Mouse (Mus musculus): ENCODE data around the gene Wbp1l. TPM values are rescaled to one million over a fixed set of nuclear protein-coding genes. Genes with fewer than 3 reads are reported as not detected.

Wbp1l gene
- polyA plus RNA-seq, 1 experiment from 2014 or later, result 35.6 TPM

DNA sequence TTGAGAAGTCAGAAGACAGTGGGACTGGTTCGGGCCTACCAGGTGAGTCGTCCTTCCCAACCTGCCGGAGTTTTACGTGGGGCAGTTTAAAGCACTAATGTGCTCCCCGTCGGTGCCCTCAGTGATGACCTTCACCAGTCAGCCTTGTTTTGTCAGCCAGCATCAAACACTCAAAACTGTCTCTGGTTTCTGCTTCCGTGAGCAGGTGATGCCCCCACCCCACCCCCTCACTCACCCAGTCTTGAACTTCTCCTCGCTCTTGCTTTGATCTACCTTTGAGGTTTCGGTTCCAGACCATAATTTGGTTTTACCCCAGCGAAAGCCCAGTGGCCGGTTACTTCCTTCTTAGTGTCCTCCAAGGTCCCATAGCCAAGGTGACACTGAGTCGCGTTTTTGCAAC lies 7.8 kb downstream of the Wbp1l start:
- Histone ChIP-seq H3K4me1 (replicated peaks; ENCODE audit: insufficient read depth, low read length) (no peaks in the 10 kb centered on the region), H3K27me3 (ENCODE audit: insufficient read depth, low read length) (no peaks in the 10 kb centered on the region), H3K9ac (ENCODE audit: low read depth, low read length) (no peak overlapping the region), H3K27ac (no peak overlapping the region), H3K4me3 (replicated peaks; ENCODE audit: low read depth, low read length) (no peak overlapping the region), H3K4me2 (ENCODE audit: low read length) (no peak overlapping the region), H3K9me3 (replicated peaks; ENCODE audit: low read length) (no peaks in the 10 kb centered on the region), H3K36me3 (ENCODE audit: insufficient read depth, low read length) (peaks cover 23% of the 10 kb centered on the region)
- DNase-seq (ENCODE audit: low spot score) (no peak), ATAC-seq (replicated peaks; ENCODE audit: low FRiP score, low read depth) (no peak)
- no peak for TF ChIP-seq CTCF (IDR thresholded peaks at IDR 0.05; ENCODE audit: low read depth)
- WGBS, result 74% methylated on average over 13 of the region's 13 CpGs

DNA sequence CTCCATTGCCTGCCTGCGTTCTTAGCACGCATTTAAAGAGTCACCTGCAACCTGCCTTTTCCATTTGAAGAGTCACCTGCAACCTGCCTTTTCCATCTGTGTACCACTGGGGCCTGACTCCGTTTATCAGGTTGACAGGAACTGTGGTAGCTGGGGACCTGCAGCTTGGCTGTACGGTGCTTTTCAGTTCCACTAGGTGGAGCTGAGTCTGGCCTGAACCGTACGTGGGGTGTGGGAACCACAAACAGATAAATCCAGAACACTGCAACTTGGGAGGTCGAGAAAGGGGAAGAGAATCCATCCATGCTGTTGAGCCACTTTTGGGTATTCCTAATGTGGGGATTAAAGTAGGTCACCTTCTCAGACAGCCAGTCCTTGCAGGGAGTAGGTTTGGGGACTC lies 8.5 kb downstream of the Wbp1l start:
- no peaks in the 10 kb centered on the region for H3K27me3 ChIP-seq (ENCODE audit: insufficient read depth, low read length)
- H3K9ac ChIP-seq (ENCODE audit: low read depth, low read length), result no peak overlapping the region
- no peaks in the 10 kb centered on the region for H3K9me3 ChIP-seq (replicated peaks; ENCODE audit: low read length)
- TF ChIP-seq CTCF (IDR thresholded peaks at IDR 0.05; ENCODE audit: low read depth), result peak; percentile 68
- H3K4me1 ChIP-seq (replicated peaks; ENCODE audit: insufficient read depth, low read length), result no peaks in the 10 kb centered on the region
- no peak overlapping the region for H3K4me3 ChIP-seq (replicated peaks; ENCODE audit: low read depth, low read length)
- H3K27ac ChIP-seq, result no peak overlapping the region
- 0 out of 2 replicates have a peak, but pooled peaks have one; percentile 60 for ATAC-seq (replicated peaks; ENCODE audit: low FRiP score, low read depth)
- peaks cover 23% of the 10 kb centered on the region for H3K36me3 ChIP-seq (ENCODE audit: insufficient read depth, low read length)
- DNase-seq (ENCODE audit: low spot score), result peak; percentile 73
- 44% methylated on average over 7 of the region's 7 CpGs for WGBS
- no peak overlapping the region for H3K4me2 ChIP-seq (ENCODE audit: low read length)

DNA sequence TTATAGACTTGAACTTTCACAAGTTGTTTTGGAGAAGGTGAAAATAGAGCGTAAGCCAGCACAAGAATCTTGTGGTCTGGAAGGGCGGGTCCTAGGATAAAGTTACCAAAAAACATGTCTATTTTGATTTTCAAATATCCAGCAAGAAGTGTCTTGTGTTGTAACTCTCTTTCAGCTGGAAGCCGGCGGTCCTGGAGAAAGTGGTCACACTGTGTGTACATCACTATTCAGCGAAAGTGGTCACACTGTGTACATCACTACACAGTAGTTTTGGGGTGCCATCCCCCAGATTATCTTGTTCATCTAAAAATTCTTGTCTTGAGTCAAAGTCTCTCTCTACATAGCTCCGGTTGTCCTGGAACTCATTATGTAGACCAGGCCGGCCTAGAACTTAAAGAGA lies 9.3 kb downstream of the Wbp1l start:
- Histone ChIP-seq H3K9me3 (replicated peaks; ENCODE audit: low read length) (no peaks in the 10 kb centered on the region), H3K4me2 (ENCODE audit: low read length) (no peak overlapping the region), H3K27ac (no peak overlapping the region), H3K4me1 (replicated peaks; ENCODE audit: insufficient read depth, low read length) (no peaks in the 10 kb centered on the region), H3K36me3 (ENCODE audit: insufficient read depth, low read length) (peaks cover 24% of the 10 kb centered on the region), H3K9ac (ENCODE audit: low read depth, low read length) (no peak overlapping the region), H3K27me3 (ENCODE audit: insufficient read depth, low read length) (no peaks in the 10 kb centered on the region), H3K4me3 (replicated peaks; ENCODE audit: low read depth, low read length) (no peak overlapping the region)
- TF ChIP-seq CTCF (IDR thresholded peaks at IDR 0.05; ENCODE audit: low read depth), result no peak
- WGBS, result 96% methylated on average over 7 of the region's 7 CpGs
- ATAC-seq (replicated peaks; ENCODE audit: low FRiP score, low read depth) (no peak), DNase-seq (ENCODE audit: low spot score) (no peak)

DNA sequence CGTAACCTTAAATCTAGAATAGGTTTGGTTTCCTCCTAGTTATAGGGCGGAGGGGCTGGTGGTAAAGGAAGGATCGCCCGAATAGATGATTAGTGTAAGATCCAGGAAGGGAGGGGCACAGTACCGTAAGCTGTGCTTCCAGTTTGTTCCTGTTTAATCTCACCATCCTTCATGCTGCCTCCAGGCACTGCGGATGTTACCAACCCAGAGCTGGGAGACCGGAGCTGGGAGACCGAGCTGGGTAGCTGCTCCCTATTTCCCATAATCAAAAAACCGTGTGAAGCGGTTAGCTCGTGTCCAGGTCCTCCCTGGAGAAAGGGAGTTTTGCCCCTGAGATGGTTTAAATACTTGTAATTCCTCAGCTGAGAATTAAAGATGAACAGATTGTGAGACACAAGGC lies 17.5 kb downstream of the Wbp1l start:
- TF ChIP-seq CTCF (IDR thresholded peaks at IDR 0.05; ENCODE audit: low read depth), result no peak
- peaks cover 24% of the 10 kb centered on the region; the same call in 1 of the 2 replicates for H3K4me1 ChIP-seq (replicated peaks; ENCODE audit: insufficient read depth, low read length)
- no peak overlapping the region for H3K4me2 ChIP-seq (ENCODE audit: low read length)
- DNase-seq (ENCODE audit: low spot score), result no peak
- WGBS, result 61% methylated on average over 11 of the region's 11 CpGs
- no peak overlapping the region for H3K9ac ChIP-seq (ENCODE audit: low read depth, low read length)
- H3K27ac ChIP-seq, result no peak overlapping the region
- H3K27me3 ChIP-seq (ENCODE audit: insufficient read depth, low read length), result no peaks in the 10 kb centered on the region
- peaks cover 4% of the 10 kb centered on the region; the same call in 1 of the 2 replicates for H3K36me3 ChIP-seq (ENCODE audit: insufficient read depth, low read length)
- H3K9me3 ChIP-seq (replicated peaks; ENCODE audit: low read length), result no peaks in the 10 kb centered on the region
- H3K4me3 ChIP-seq (replicated peaks; ENCODE audit: low read depth, low read length), result no peak overlapping the region
- no peak for ATAC-seq (replicated peaks; ENCODE audit: low FRiP score, low read depth)

- no peak for TF ChIP-seq CTCF (IDR thresholded peaks at IDR 0.05; ENCODE audit: low read depth)
Measured at GRCm38 (mm10) chr19:46617361-46617760, 18.5 kb downstream of the Wbp1l start.

DNA sequence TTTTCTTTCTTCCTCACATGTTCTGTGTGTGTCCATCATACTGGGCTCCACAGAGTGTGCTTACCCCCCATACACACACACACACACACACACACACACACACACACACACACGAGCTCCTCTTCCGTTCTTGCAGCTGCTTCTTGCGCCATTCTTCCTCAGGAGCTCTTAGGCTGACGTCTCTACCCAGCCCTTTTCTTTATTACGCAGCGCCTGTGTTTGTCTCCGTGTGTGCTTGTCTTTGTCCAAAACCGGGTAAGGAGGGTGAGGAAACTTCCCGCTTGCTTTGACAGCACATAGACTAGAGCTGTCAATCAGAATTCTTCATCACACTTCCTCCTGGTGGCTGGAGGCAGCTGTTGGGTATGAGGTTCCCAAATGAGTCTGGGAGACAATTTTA lies 19.4 kb downstream of the Wbp1l start:
- WGBS, result 68% methylated on average over 9 of the region's 9 CpGs
- Histone ChIP-seq H3K36me3 (ENCODE audit: insufficient read depth, low read length) (peaks cover 1% of the 10 kb centered on the region; the same call in 1 of the 2 replicates), H3K4me2 (ENCODE audit: low read length) (no peak overlapping the region), H3K27ac (no peak overlapping the region), H3K27me3 (ENCODE audit: insufficient read depth, low read length) (no peaks in the 10 kb centered on the region), H3K4me3 (replicated peaks; ENCODE audit: low read depth, low read length) (no peak overlapping the region), H3K4me1 (replicated peaks; ENCODE audit: insufficient read depth, low read length) (peaks cover 39% of the 10 kb centered on the region), H3K9ac (ENCODE audit: low read depth, low read length) (no peak overlapping the region), H3K9me3 (replicated peaks; ENCODE audit: low read length) (no peaks in the 10 kb centered on the region)
- DNase-seq (ENCODE audit: low spot score), result no peak
- no peak for ATAC-seq (replicated peaks; ENCODE audit: low FRiP score, low read depth)
- TF ChIP-seq CTCF (IDR thresholded peaks at IDR 0.05; ENCODE audit: low read depth), result no peak

More at GRCm38 (mm10) chr19:46617361-46617760, 18.5 kb downstream of the Wbp1l start:
- Histone ChIP-seq H3K4me2 (ENCODE audit: low read length) (no peak overlapping the region), H3K36me3 (ENCODE audit: insufficient read depth, low read length) (peaks cover 4% of the 10 kb centered on the region; the same call in 1 of the 2 replicates), H3K9me3 (replicated peaks; ENCODE audit: low read length) (no peaks in the 10 kb centered on the region), H3K27ac (no peak overlapping the region), H3K4me3 (replicated peaks; ENCODE audit: low read depth, low read length) (no peak overlapping the region), H3K4me1 (replicated peaks; ENCODE audit: insufficient read depth, low read length) (peaks cover 33% of the 10 kb centered on the region), H3K9ac (ENCODE audit: low read depth, low read length) (no peak overlapping the region), H3K27me3 (ENCODE audit: insufficient read depth, low read length) (no peaks in the 10 kb centered on the region)
- ATAC-seq (replicated peaks; ENCODE audit: low FRiP score, low read depth) (no peak), DNase-seq (ENCODE audit: low spot score) (no peak)
- WGBS, result 77% methylated on average over 8 of the region's 8 CpGs

GRCm38 (mm10) chr19:46619001-46619400 lies 20.1 kb downstream of the Wbp1l start:
- no peaks in the 10 kb centered on the region for H3K9me3 ChIP-seq (replicated peaks; ENCODE audit: low read length)
- H3K4me2 ChIP-seq (ENCODE audit: low read length), result no peak overlapping the region
- no peaks in the 10 kb centered on the region for H3K27me3 ChIP-seq (ENCODE audit: insufficient read depth, low read length)
- H3K4me1 ChIP-seq (replicated peaks; ENCODE audit: insufficient read depth, low read length), result peaks cover 46% of the 10 kb centered on the region
- H3K4me3 ChIP-seq (replicated peaks; ENCODE audit: low read depth, low read length), result no peak overlapping the region
- no peaks in the 10 kb centered on the region for H3K36me3 ChIP-seq (ENCODE audit: insufficient read depth, low read length)
- WGBS, result 32% methylated on average over 19 of the region's 19 CpGs
- H3K9ac ChIP-seq (ENCODE audit: low read depth, low read length), result no peak overlapping the region
- no peak for ATAC-seq (replicated peaks; ENCODE audit: low FRiP score, low read depth)
- no peak for TF ChIP-seq CTCF (IDR thresholded peaks at IDR 0.05; ENCODE audit: low read depth)
- no peak overlapping the region for H3K27ac ChIP-seq
- DNase-seq (ENCODE audit: low spot score), result no peak
